ENCODE assay signal across 10 mouse cellular contexts in the genomic region with DNA sequence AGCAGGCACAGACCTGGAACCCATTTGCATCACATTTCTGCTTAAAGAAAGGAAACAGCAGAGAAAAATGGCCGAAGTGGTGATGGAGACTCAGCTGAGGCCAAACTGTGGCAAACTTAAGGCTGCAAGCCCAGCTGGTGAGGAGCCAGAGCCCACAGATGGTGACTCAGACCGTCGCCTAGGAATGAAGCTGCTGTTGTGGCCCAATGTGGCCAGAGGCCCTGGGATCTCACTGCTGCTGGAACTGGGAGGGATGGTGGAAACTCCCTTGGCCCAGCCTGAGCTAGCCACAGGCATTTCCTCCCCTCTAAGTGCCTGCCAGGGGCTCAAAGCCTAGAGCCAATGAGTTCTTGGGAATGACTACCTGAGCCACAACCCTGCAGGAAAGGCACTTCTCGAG. TPM values are rescaled to one million over a fixed set of nuclear protein-coding genes. Genes with fewer than 3 reads are reported as not detected.
DNase-seq lines count a peak whose midpoint lies in the region; ATAC-seq lines count a peak whose summit lies in the region.
"Had no signal": no experiment of that assay in that cellular context is flagged by ENCODE, and none has a peak within 500 bp of the region (broad histone marks: within the 10 kb centered on the region; RNA-seq: fewer than 3 reads in every experiment).

No protein-coding gene starts in this region.

- no peak for ATAC-seq in cerebellum, adult (ENCODE audit: insufficient number of reproducible peaks, low FRiP score, low TSS enrichment)

- DNase-seq in adrenal gland, adult 2 months, result peak; percentile 75
- DNase-seq in adrenal gland, postnatal 25 days, result no peak
- peak; percentile 8 for DNase-seq in ovary, postnatal 36 days (ENCODE audit: low spot score)
- no peak for DNase-seq in ovary, postnatal 10 days (ENCODE audit: low spot score)
- DNase-seq in gastrocnemius, postnatal 25 days, result peak; percentile 67
- no peak for DNase-seq in embryo, embryonic 10 days (ENCODE audit: low spot score)
- DNase-seq in spleen, postnatal 36 days (ENCODE audit: low spot score in 2 of 2), result no peak
- DNase-seq: cerebellum, adult 11 months; right cerebral cortex, postnatal 25 days had no signal

RNA-seq across cellular contexts. Expression of gene Baiap2, which starts 9.4 kb away (rescaled TPM):
- total RNA-seq in adrenal gland, adult 2 months (2021), result 10 to 100 TPM; 17.0 to 23.2 TPM
- 42.3 and 46.7 TPM in 2 replicates for polyA plus RNA-seq in adrenal gland, adult 2 months (2012; rRNA removed)
- 12.0 and 17.0 TPM in 2 replicates for total RNA-seq in adrenal gland, postnatal 25 days (2021)
- total RNA-seq in gastrocnemius, postnatal 25 days (2021), result 1 to 10 TPM; 2.2 to 3.4 TPM

RNA-seq across cellular contexts. Expression of gene Chmp6, which starts 19.9 kb away (rescaled TPM):
- 10 to 100 TPM; 26.0 to 34.9 TPM for total RNA-seq in adrenal gland, adult 2 months (2021)
- 56.8 and 66.5 TPM in 2 replicates for polyA plus RNA-seq in adrenal gland, adult 2 months (2012; rRNA removed)
- total RNA-seq in adrenal gland, postnatal 25 days (2021), result 33.9 and 43.4 TPM in 2 replicates
- 10 to 100 TPM; 25.6 to 28.2 TPM for total RNA-seq in gastrocnemius, postnatal 25 days (2021)

Comparison
In these comparisons a context has a peak if more than half of its experiments do, and no peak if none do; other contexts are left out.
1. DNase-seq: peak in adrenal gland, adult 2 months (single experiment), ovary, postnatal 36 days (single experiment) and gastrocnemius, postnatal 25 days (single experiment); none in adrenal gland, postnatal 25 days (single experiment), ovary, postnatal 10 days (single experiment), embryo, embryonic 10 days (single experiment) and spleen, postnatal 36 days (0 of 2).